ENCODE assay signal across 22 mouse cellular contexts in the genomic region with DNA sequence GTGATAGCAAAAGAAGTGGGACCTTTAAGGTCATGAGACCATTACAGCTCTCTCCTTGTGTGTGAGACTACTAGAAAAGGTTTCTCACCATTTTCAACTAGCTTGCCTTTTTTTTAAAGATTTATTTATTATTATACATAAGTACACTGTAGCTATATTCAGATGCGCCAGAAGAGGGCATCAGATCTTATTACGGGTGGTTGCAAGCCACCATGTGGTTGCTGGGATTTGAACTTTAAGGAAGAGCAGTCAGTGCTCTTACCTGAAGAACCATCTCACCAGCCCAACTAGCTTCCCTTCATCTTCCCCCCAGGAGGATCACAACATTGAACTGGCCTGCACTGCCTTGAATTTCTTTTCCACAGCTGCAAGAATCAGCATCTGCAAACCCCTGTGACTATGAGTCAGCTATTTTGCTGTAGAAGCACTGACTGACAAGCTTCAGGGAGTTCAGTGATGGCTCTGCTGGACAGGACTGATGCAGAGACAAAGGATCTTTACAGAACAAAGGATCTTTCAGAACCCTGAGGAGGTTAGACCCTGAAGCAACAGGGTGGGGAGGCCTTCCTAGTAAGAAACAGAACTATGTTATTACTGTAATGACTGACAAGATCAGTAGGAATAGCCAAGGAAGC. TPM values are rescaled to one million over a fixed set of nuclear protein-coding genes. Genes with fewer than 3 reads are reported as not detected.
A peak's percentile ranks its signal among the peaks of the same experiment; 100 is the strongest.
DNase-seq lines count a peak whose midpoint lies in the region; ATAC-seq and TF ChIP-seq lines count a peak whose summit lies in the region.
"Had no signal": no experiment of that assay in that cellular context is flagged by ENCODE, and none has a peak within 500 bp of the region (broad histone marks: within the 10 kb centered on the region; RNA-seq: fewer than 3 reads in every experiment).

No protein-coding gene starts in this region.

- 0 out of 2 replicates have a peak, but pooled peaks have one; percentile 11 for TF ChIP-seq CTCF in lung, embryonic 14.5 days (IDR thresholded peaks at IDR 0.05; ENCODE audit: low read depth)

- H3K36me3 ChIP-seq in lung, embryonic 14.5 days (ENCODE audit: insufficient read depth) = no peaks in the 10 kb centered on the region
- H3K36me3 ChIP-seq in ES-E14 (ENCODE audit: control insufficient read depth, insufficient read depth, low read length, poor library complexity, severe bottlenecking) = peaks cover 3% of the 10 kb centered on the region; the same call in 1 of the 2 replicates
- no peaks in the 10 kb centered on the region for H3K36me3 ChIP-seq in splenic B cell, adult 2 months (ENCODE audit: control insufficient read depth, insufficient read depth, low read length, poor library complexity, severe bottlenecking)
- no peaks in the 10 kb centered on the region for H3K36me3 ChIP-seq in hindbrain, embryonic 10.5 days
- H3K36me3 ChIP-seq: embryonic facial prominence, embryonic 10.5 days; G1E; heart, embryonic 10.5 days; hindbrain, embryonic 12.5 days; limb, embryonic 12.5 days; liver, embryonic 13.5 days; neural tube, embryonic 13.5 days had no signal

- ATAC-seq in lung, embryonic 14.5 days (ENCODE audit: insufficient read depth) = no peak

- no peak overlapping the region for H3K4me3 ChIP-seq in lung, embryonic 14.5 days (ENCODE audit: low read depth, low read length)
- H3K4me3 ChIP-seq in ES-E14 (ENCODE audit: insufficient read depth in 1 of 2, low read depth in 1 of 2, low read length in 2 of 2, poor library complexity in 1 of 2, severe bottlenecking in 1 of 2) = no peak overlapping the region
- H3K4me3 ChIP-seq in hindbrain, embryonic 10.5 days = no peak overlapping the region
- H3K4me3 ChIP-seq: embryonic facial prominence, embryonic 10.5 days; heart, embryonic 10.5 days; hindbrain, embryonic 12.5 days; limb, embryonic 12.5 days; liver, embryonic 13.5 days; megakaryocyte, embryonic 14.5 days; neural tube, embryonic 13.5 days had no signal

- H3K9me3 ChIP-seq in lung, embryonic 14.5 days (ENCODE audit: low read depth, low read length) = no peaks in the 10 kb centered on the region
- no peaks in the 10 kb centered on the region for H3K9me3 ChIP-seq in ES-E14 (ENCODE audit: control insufficient read depth, insufficient read depth, low read depth, low read length)
- 0 out of 2 replicates have a peak, but pooled peaks cover 4% of the 10 kb centered on the region for H3K9me3 ChIP-seq in hindbrain, embryonic 10.5 days
- H3K9me3 ChIP-seq: embryonic facial prominence, embryonic 10.5 days; G1E; heart, embryonic 10.5 days; limb, embryonic 12.5 days; liver, embryonic 13.5 days; neural tube, embryonic 13.5 days had no signal

- DNase-seq in lung, embryonic 14.5 days = no peak
- no peak for DNase-seq in lung, postnatal 36 days
- DNase-seq in A20 (ENCODE audit: low read depth, low spot score) (peak; percentile 47), ES-E14 (ENCODE audit: low read depth, low spot score) (peak; percentile 40)
- DNase-seq in splenic B cell, adult 2 months (ENCODE audit: low read depth, low spot score) = peak; percentile 19
- DNase-seq in hindbrain, embryonic 10.5 days (ENCODE audit: low spot score) = no peak
- DNase-seq in embryo, embryonic 10.5 days (ENCODE audit: low spot score) = no peak
- DNase-seq: adrenal gland, adult 2 months; cerebellum, adult 2 months; gastrocnemius, postnatal 25 days; heart, postnatal 10 days; liver, embryonic 13.5 days; lung, postnatal 10 days; midbrain, embryonic 14.5 days; thymus, adult 18-20 months had no signal

- 77% methylated on average over 2 of the region's 2 CpGs for WGBS in lung, embryonic 14.5 days
- 79% methylated on average over 2 of the region's 2 CpGs for WGBS in hindbrain, embryonic 10.5 days

- in situ Hi-C loops in ES-E14 (cut with MboI; ENCODE audit: low sequenced_read_pairs in 2 of 2, unreplicated experiment in 2 of 2) = no loop called here

- H3K27ac ChIP-seq in lung, embryonic 14.5 days (ENCODE audit: low read depth) = no peak overlapping the region
- H3K27ac ChIP-seq in ES-E14 (ENCODE audit: insufficient read depth, low read depth, low read length, poor library complexity, severe bottlenecking) = peak overlapping the region; percentile 65
- H3K27ac ChIP-seq in hindbrain, embryonic 10.5 days = no peak overlapping the region
- H3K27ac ChIP-seq: embryonic facial prominence, embryonic 10.5 days; heart, embryonic 10.5 days; hindbrain, embryonic 12.5 days; limb, embryonic 12.5 days; liver, embryonic 13.5 days; neural tube, embryonic 13.5 days had no signal

- H3K9ac ChIP-seq in lung, embryonic 14.5 days = no peak overlapping the region
- H3K9ac ChIP-seq in ES-E14 (ENCODE audit: insufficient read depth, low read depth, low read length, poor library complexity, severe bottlenecking) = no peak overlapping the region
- H3K9ac ChIP-seq: hindbrain, embryonic 12.5 days; limb, embryonic 12.5 days; liver, embryonic 13.5 days; neural tube, embryonic 13.5 days had no signal

- H3K4me1 ChIP-seq in lung, embryonic 14.5 days (ENCODE audit: insufficient read depth) = 0 out of 2 replicates have a peak, but pooled peaks cover 5% of the 10 kb centered on the region
- peaks cover 2% of the 10 kb centered on the region in 2 experiments; a peak in 2 of 4 replicates for H3K4me1 ChIP-seq in ES-E14 (ENCODE audit: control insufficient read depth in 2 of 2, insufficient read depth in 2 of 2, low read length in 2 of 2, poor library complexity in 1 of 2)
- H3K4me1 ChIP-seq in hindbrain, embryonic 10.5 days (replicated peaks) = peaks cover 5% of the 10 kb centered on the region; the same call in 1 of the 2 replicates
- H3K4me1 ChIP-seq: hindbrain, embryonic 12.5 days; neural tube, embryonic 13.5 days had no signal

- H3K27me3 ChIP-seq in lung, embryonic 14.5 days (ENCODE audit: insufficient read depth, low read length) = no peaks in the 10 kb centered on the region
- no peaks in the 10 kb centered on the region for H3K27me3 ChIP-seq in splenic B cell, adult 2 months (ENCODE audit: control insufficient read depth, insufficient read depth, low read length, poor library complexity, severe bottlenecking)
- H3K27me3 ChIP-seq in hindbrain, embryonic 10.5 days (ENCODE audit: insufficient read depth, poor library complexity, severe bottlenecking) = no peaks in the 10 kb centered on the region
- H3K27me3 ChIP-seq: hindbrain, embryonic 12.5 days; limb, embryonic 12.5 days; liver, embryonic 13.5 days; neural tube, embryonic 13.5 days had no signal

- H3K4me2 ChIP-seq in lung, embryonic 14.5 days = no peak overlapping the region
- H3K4me2 ChIP-seq: hindbrain, embryonic 12.5 days; limb, embryonic 12.5 days; liver, embryonic 13.5 days; neural tube, embryonic 13.5 days had no signal

TF ChIP-seq in ES-E14, 5 proteins besides CTCF, POLR2A, EP300 and RAD21:
- peak; percentile 91 for TF ChIP-seq MAFK (IDR thresholded peaks at IDR 0.05; ENCODE audit: insufficient read depth, low read depth, low read length)
- no peak for TF ChIP-seq HCFC1 (IDR thresholded peaks at IDR 0.05; ENCODE audit: borderline replicate concordance, insufficient read depth, low read length)
- TF ChIP-seq CHD2 (IDR thresholded peaks at IDR 0.05; ENCODE audit: low read depth, low read length) = no peak
- TF ChIP-seq ZC3H11A (IDR thresholded peaks at IDR 0.05; ENCODE audit: borderline replicate concordance, low read depth, low read length) = 0 out of 2 replicates have a peak, but pooled peaks have one; percentile 8
- TF ChIP-seq ZNF384 (IDR thresholded peaks at IDR 0.05; ENCODE audit: low read depth, low read length) = no peak

RNA-seq across cellular contexts. Expression of gene Birc3, which starts 34.5 kb away (rescaled TPM):
- 5.6 and 7.9 TPM in 2 replicates for polyA plus RNA-seq in lung, embryonic 14.5 days (2014; fragmentation: Nextera tagmentation; extraction: Ambion mirVana)
- 4.0 and 4.6 TPM in 2 replicates for total RNA-seq in ES-E14 (2012; rRNA removed)
- polyA plus RNA-seq in hindbrain, embryonic 10.5 days (2016; fragmentation: Nextera tagmentation; extraction: Ambion mirVana) = 3.3 and 3.8 TPM in 2 replicates

Comparison
In these comparisons a context has a peak if more than half of its experiments do, and no peak if none do; other contexts are left out.
1. DNase-seq: peak in A20 (single experiment), ES-E14 (single experiment) and splenic B cell, adult 2 months (single experiment); none in lung, embryonic 14.5 days (single experiment), lung, postnatal 36 days (single experiment), hindbrain, embryonic 10.5 days (single experiment) and embryo, embryonic 10.5 days (single experiment).